Mouse (Mus musculus) CH12F3 (cell line): ENCODE data around the gene Phka1.

ENCODE experiments used
- in situ Hi-C: fragments of 300-500 bp; cut with MboI; formaldehyde crosslinking; loops from 2 replicates; pipeline ENCODE4 v1.14.3; 2020; ENCODE audit warnings: low sequenced_read_pairs

Gene Phka1

DNA sequence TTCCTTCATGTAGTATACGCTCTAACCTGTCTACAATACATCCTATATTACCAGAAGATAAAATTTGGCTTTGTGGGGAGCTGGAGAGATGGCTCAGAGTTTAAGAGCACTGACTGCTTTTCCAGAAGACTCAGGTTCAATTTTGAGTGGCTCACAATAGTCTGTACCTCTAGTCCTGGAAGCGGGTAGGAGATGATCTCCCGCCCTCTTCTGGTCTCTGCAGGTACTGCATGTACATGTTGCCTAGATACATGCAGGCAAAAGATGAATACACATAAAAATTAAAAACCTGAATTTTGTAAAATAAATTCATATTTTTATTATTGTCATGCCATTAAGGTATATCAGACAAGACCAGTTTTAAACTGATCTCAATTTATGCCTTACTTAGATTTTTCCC, 167.3 kb downstream of the Phka1 start:
- in situ Hi-C loops: loop anchor here (10.0 to 25.0 kb wide), 2 partner anchors 262 to 514 kb away; no protein-coding TSS in a partner anchor

DNA sequence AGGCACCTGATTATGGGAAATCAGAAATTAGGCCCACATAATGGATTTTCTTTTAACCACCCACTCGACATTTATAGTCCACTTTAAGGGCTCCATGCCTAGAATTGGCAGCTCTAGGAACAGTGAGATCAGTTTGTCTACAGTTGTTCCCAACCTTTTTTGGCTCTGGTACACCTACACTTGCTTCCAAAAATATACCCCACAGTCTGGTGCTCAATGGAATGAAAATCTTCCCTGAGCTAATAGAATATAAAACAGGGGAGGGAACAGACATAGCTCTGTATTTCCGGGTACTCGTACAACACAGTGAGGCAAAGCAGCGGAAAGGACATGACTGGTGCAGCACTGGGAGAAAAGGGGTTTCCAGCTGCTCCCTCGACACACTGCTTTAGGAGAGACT, 168.5 kb downstream of the Phka1 start:
- in situ Hi-C loops: loop anchor here (10.0 to 25.0 kb wide), 2 partner anchors 261 to 513 kb away; no protein-coding TSS in a partner anchor
